Mouse (Mus musculus) kidney, embryonic 16.5 days (tissue): ENCODE results near the gene Tyro3. TPM values are rescaled to one million over a fixed set of nuclear protein-coding genes. Genes with fewer than 3 reads are reported as not detected.
A peak's percentile ranks its signal among the peaks of the same experiment; 100 is the strongest.

ENCODE experiments used
- ATAC-seq: fragments of 200-750 bp; cut with Nextera tagmentation; 2 replicates; pipeline ENCODE4 v1.8.0; 2017; ENCODE audit warnings: moderate TSS enrichment; ENCODE audit not compliant: low FRiP score, low TSS enrichment
- H3K27ac ChIP-seq: fragments of 300-500 bp; sonication (generic); 2 replicates; pipeline ENCODE4 v1.5.1; 2014; ENCODE audit warnings: low read length
- H3K27me3 ChIP-seq: fragments of 300-500 bp; sonication (generic); 2 replicates; pipeline ENCODE4 v1.6.1; 2014; ENCODE audit warnings: low read length, control low read depth, mixed read lengths; ENCODE audit not compliant: insufficient read depth
- H3K36me3 ChIP-seq: fragments of 300-500 bp; sonication (generic); 2 replicates; pipeline ENCODE4 v1.6.1; 2014; ENCODE audit warnings: low read length, control low read depth, mixed read lengths; ENCODE audit not compliant: insufficient read depth
- H3K4me1 ChIP-seq: fragments of 300-500 bp; sonication (generic); 2 replicates; pipeline ENCODE4 v1.6.1; 2014; ENCODE audit warnings: low read length, control low read depth, mixed read lengths; ENCODE audit not compliant: insufficient read depth
- H3K4me2 ChIP-seq: fragments of 300-500 bp; sonication (generic); replicated peaks from 2 replicates; pipeline ENCODE4 v1.6.1; 2014; ENCODE audit warnings: low read depth, low read length
- H3K4me3 ChIP-seq: fragments of 300-500 bp; sonication (generic); 2 replicates; pipeline ENCODE4 v1.5.1; 2014; ENCODE audit warnings: mild to moderate bottlenecking, low read length
- H3K9ac ChIP-seq: fragments of 300-500 bp; sonication (generic); replicated peaks from 2 replicates; pipeline ENCODE4 v1.6.1; 2014; ENCODE audit warnings: low read length
- H3K9me3 ChIP-seq: fragments of 300-500 bp; sonication (generic); 2 replicates; pipeline ENCODE4 v1.6.1; 2016; ENCODE audit warnings: low read length, control low read depth
- WGBS: fragments of 180-500 bp; shearing (Covaris S2); extraction: QIAGEN DNeasy Blood & Tissue Kit; methylation state at CpG from one replicate; pipeline ENCODE4 v1.1.7; 2014; 5-methylcytosine and 5-hydroxymethylcytosine counted together
- polyA plus RNA-seq: library from polyadenylated mRNA; unstranded; fragments of >200 nt; fragmentation: Nextera tagmentation; extraction: Ambion mirVana; gene quantifications from 2 replicates; pipeline ENCODE4 v1.2.1, GENCODE M21; 2015

Gene Tyro3
- polyA plus RNA-seq, 1 experiment from 2014 or later: 15.2 TPM

DNA sequence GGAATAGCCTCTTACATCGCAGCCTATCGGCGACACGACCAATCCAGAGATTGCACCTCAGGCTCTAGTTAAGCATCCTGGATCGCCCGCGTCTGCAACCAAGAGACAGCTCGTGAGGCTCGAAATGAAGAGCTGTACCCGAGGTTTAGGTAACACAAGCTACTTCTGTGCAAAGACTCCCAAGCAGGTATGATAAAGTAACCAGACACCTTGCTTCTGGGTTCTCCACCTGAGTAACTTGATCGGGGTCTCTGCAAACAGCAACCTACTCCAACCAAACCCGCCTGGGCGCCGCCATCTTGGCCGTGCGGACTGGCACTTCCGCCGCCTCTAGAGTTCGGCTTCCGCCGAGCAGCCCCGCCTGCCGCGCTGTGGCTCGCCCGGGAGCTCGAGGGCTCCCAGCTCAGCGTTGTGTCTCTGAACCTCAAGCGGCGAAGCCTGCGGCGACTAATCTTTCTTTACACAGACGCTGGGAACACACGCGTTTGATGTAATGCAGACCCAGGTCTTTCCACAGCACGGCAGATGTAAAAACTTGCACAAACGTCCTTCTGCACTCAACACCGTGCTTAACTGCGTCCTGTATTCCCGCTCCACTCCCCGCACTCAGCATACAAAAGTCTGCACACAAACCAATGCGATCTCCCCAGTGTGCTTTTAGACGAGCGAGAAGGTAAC lies 10.2 kb upstream of the Tyro3 start, which contains the start of gene Rpap1:
Gene Rpap1, minus strand, starts transcription at position 332 of the 678 bp plus-strand sequence.
- H3K4me3 ChIP-seq: peak within 1 kb of the TSS; percentile 53
- peak; percentile 96 for ATAC-seq
- H3K27ac ChIP-seq: peak within 1 kb of the TSS; percentile 82
- H3K4me1 ChIP-seq: peaks cover 9% of the 10 kb centered on the region; the same call in 1 of the 2 replicates
- H3K9me3 ChIP-seq: no peaks in the 10 kb centered on the region
- H3K9ac ChIP-seq: peak within 1 kb of the TSS; percentile 66
- WGBS: under 1% methylated on average over 44 of the region's 44 CpGs
- H3K36me3 ChIP-seq: peaks cover 6% of the 10 kb centered on the region
- H3K27me3 ChIP-seq: no peaks in the 10 kb centered on the region
- H3K4me2 ChIP-seq: peak within 1 kb of the TSS; percentile 87

DNA sequence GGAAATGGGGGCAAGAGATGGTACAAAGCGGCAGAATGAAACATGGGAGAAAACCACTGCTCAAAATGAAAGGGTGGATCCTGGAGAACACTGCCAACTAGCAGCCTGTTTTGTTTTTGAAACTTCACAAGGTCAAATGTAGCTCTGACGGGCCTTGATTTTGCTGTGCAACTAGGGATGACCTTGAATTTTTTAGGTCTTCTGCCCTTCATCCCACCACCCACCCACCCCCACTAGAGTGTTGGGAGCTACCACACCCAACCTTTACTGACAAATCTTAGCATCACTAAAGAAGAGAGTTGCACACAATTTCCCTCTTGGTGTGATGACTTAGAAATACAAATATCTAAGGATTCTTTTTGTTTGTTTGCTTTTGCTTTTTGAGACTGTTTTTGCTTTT lies 7.5 kb upstream of the Tyro3 start:
- Histone ChIP-seq H3K4me2 (no peak overlapping the region), H3K9ac (no peak overlapping the region), H3K4me3 (no peak overlapping the region), H3K27ac (no peak overlapping the region), H3K36me3 (no peaks in the 10 kb centered on the region), H3K27me3 (no peaks in the 10 kb centered on the region), H3K9me3 (no peaks in the 10 kb centered on the region), H3K4me1 (peaks cover 9% of the 10 kb centered on the region; the same call in 1 of the 2 replicates)
- 94% methylated on average over 2 of the region's 2 CpGs for WGBS
- no peak for ATAC-seq

DNA sequence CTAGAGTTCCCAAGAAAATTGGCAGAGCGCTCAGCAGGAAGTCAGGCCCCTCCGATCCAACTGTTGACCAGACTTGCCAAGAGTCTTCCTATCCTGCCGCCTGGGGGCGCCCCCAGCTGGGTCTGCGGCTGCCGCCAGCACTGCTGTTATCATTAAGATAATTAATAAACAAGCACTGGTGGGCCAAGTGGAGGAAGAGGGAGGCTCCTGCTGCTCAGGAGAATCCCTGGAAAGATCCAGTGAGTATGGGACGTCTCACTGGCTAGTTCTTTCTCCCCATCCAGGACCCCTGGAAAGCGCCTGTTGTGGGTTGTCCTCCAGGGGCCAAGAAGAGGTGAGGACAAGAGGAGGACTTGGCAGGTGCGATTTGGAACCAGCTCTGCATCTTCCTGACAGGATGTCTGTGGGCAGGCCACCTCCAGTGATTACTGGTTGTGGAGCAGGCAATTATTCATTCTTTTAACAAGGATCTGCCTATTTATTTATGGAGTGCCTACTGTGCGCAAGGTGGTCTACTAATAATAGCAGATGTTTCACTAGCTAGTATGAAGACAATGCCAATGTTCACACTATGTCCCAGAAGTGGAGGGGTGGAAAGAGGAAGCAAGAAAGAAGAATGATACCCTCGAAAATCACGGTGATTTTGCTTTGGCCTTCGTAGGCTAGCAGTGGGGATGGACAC lies 854 bp downstream of the Tyro3 start:
- WGBS: 12% methylated on average over 13 of the region's 13 CpGs
- H3K4me3 ChIP-seq: no peak overlapping the region
- ATAC-seq: no peak
- peaks cover 19% of the 10 kb centered on the region for H3K27me3 ChIP-seq
- H3K36me3 ChIP-seq: no peaks in the 10 kb centered on the region
- H3K4me2 ChIP-seq: 0 out of 2 replicates have a peak overlapping the region, but pooled peaks have one; percentile 97
- no peak overlapping the region for H3K9ac ChIP-seq
- no peaks in the 10 kb centered on the region for H3K9me3 ChIP-seq
- H3K4me1 ChIP-seq: peaks cover 21% of the 10 kb centered on the region
- no peak overlapping the region for H3K27ac ChIP-seq

DNA sequence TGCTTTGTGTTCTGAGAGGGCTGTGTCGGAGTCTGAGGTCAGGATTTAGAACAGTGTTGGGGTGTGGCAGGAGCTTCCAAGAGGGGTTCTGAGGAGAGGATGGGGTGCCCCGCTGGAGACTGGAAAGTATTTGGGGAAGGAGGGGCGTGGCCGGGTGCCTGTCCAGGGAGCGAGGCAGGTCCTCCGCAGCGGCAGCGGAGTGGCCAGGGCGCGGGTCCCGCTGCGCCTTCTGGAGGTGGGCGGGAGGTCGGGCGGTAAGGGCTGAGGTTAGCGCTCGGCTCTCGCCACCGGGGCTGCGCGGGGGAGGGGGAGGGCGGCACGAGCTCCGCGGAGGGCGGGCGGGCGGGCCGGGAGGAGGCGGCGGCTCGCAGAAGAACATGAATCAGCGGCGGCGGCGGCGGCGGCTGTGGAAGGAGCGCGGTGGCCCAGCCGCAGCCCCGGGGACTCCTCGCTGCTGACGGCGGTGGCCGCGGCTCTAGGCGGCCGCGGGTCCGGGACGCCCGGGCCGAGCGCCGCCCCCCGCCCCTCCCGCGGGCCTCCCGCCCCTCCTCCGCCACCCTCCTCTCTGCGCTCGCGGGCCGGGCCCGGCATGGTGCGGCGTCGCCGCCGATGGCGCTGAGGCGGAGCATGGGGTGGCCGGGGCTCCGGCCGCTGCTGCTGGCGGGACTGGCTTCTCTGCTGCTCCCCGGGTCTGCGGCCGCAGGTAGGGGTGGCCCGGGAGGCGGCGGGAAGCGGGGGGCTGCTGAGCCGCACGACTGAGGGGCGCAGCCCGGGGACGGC lies 1.8 kb downstream of the Tyro3 start:
- Histone ChIP-seq H3K4me2 (peak overlapping the region; percentile 97), H3K36me3 (no peaks in the 10 kb centered on the region), H3K27me3 (peaks cover 19% of the 10 kb centered on the region), H3K9ac (peak overlapping the region; percentile 86), H3K9me3 (no peaks in the 10 kb centered on the region), H3K4me1 (peaks cover 28% of the 10 kb centered on the region), H3K27ac (no peak overlapping the region), H3K4me3 (peak overlapping the region; percentile 81)
- ATAC-seq: peak; percentile 73
- WGBS: under 1% methylated on average over 52 of the region's 89 CpGs

DNA sequence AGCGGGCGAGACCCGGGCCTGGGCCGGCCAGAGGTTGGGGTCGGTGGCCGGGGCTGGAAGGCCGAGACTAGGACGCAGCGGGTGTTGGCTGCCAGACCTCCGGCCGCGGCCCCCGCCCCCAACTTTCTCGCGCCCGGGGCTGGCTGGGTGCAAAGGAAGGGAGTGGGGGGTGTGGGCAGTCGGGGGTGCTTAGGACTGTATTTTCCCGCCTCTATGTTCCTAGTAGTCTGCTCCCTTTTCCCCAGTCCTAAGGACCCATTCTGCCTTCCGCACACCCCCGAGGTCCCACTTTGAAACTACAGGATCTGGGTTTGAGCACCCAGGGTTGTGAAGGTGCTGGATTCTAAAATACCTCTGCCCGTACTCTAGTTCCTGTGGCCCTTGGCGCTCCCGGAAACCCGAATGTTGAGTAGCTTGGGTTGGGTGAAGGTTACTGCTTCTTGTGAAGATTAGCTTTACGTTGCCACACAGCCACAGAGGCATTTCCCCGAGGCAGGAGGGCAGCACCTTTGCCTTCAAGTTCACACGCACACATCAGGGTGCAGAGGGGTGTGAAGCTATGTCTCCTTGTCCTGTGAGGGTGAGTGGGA lies 2.5 kb downstream of the Tyro3 start:
- ATAC-seq: peak; percentile 52; the same call in 1 of the 2 replicates
- Histone ChIP-seq H3K36me3 (no peaks in the 10 kb centered on the region), H3K4me2 (peak overlapping the region; percentile 97), H3K9ac (peak overlapping the region; percentile 86), H3K27me3 (peaks cover 19% of the 10 kb centered on the region), H3K4me3 (peak overlapping the region; percentile 81), H3K9me3 (no peaks in the 10 kb centered on the region), H3K27ac (no peak overlapping the region), H3K4me1 (peaks cover 28% of the 10 kb centered on the region)
- under 1% methylated on average over 26 of the region's 27 CpGs for WGBS

DNA sequence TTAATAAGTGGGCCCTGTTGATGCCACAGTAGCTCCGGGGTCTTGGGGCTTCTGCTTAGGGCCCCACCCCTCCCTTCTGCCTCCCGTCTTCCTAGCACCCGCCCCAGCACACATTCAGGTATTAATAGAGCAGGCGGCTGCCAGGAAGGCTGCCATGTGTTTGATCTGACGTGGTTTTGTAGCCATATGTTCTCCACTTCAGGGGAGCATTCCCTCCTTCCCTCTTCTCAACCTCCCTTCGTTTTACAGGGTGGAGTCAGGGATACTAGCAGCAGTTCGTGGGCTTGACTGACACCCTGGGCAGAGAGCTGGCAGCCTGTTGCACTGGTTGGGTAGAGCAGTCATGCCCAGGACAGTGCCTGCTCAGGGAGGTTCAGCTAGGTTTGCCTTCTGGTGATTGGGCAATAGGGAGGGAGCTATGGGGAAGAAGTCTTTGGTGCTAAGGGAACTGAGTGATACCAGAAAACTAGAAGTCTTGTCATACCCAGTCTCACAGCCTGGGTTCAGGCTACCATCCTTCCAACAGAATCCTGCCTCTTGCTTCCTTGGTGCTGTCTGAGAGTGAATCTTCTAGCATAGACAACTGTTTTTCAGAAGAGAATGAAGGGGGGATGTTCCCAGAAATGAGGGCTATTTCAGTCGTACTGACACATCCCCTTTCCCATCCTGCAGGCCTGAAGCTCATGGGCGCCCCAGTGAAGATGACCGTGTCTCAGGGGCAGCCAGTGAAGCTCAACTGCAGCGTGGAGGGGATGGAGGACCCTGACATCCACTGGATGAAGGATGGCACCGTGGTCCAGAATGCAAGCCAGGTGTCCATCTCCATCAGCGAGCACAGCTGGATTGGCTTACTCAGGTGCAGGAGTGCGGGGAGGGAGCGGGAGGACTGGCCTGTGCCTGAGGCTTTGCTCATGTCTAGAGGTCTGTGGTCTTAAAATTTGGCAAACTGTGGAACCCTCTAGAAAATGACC lies 3.6 kb downstream of the Tyro3 start:
- Histone ChIP-seq H3K4me1 (peaks cover 28% of the 10 kb centered on the region), H3K9ac (peak overlapping the region; percentile 28; the same call in 1 of the 2 replicates), H3K4me3 (peak overlapping the region; percentile 81; the same call in 1 of the 2 replicates), H3K9me3 (no peaks in the 10 kb centered on the region), H3K4me2 (peak overlapping the region; percentile 97), H3K27ac (no peak overlapping the region), H3K36me3 (no peaks in the 10 kb centered on the region), H3K27me3 (peaks cover 19% of the 10 kb centered on the region)
- ATAC-seq: no peak
- 63% methylated on average over 15 of the region's 15 CpGs for WGBS

DNA sequence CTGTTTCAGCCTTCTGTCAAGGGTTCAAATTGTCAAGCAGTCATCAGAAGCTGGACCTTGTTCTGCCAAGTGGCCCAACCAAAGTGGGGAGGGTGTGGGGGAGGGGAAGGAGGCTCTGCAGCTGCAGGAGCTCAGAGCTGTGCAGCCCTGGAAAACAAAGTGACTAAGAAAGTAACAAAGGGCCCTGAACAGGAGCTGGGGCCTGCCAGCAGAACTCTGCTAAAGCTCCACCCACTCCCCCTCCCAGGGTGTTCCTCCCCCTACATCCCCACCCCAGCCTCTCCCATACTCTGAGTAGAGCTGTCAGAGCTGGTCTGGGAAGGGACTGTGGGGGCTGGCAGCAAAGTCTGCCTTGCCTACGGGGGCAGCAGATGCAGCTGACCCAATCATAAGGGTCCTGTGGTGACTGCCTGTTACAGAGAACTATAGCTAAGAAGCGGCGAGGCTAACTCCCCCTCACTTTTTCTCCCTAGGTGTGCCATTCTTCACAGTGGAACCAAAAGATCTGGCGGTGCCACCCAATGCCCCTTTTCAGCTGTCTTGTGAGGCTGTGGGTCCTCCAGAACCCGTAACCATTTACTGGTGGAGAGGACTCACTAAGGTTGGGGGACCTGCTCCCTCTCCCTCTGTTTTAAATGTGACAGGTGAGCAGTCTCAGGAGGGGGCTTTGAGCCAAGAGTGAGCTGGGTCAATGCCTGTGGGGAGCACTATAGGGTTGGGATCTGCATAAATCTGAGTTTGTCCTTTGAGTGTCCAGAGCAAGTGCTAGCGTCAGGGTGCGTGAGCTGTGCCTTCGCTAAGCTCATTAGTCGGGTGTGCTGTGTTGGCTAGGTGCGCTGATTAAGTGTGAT lies 5.5 kb downstream of the Tyro3 start:
- H3K4me2 ChIP-seq: no peak overlapping the region
- 0 out of 2 replicates have a peak overlapping the region, but pooled peaks have one; percentile 25 for H3K9ac ChIP-seq
- ATAC-seq: peak; percentile 14; the same call in 1 of the 2 replicates
- H3K9me3 ChIP-seq: no peaks in the 10 kb centered on the region
- H3K4me3 ChIP-seq: no peak overlapping the region
- H3K4me1 ChIP-seq: peaks cover 28% of the 10 kb centered on the region
- H3K27me3 ChIP-seq: peaks cover 7% of the 10 kb centered on the region
- 0 out of 2 replicates have a peak, but pooled peaks cover 3% of the 10 kb centered on the region for H3K36me3 ChIP-seq
- H3K27ac ChIP-seq: no peak overlapping the region
- 55% methylated on average over 10 of the region's 10 CpGs for WGBS

DNA sequence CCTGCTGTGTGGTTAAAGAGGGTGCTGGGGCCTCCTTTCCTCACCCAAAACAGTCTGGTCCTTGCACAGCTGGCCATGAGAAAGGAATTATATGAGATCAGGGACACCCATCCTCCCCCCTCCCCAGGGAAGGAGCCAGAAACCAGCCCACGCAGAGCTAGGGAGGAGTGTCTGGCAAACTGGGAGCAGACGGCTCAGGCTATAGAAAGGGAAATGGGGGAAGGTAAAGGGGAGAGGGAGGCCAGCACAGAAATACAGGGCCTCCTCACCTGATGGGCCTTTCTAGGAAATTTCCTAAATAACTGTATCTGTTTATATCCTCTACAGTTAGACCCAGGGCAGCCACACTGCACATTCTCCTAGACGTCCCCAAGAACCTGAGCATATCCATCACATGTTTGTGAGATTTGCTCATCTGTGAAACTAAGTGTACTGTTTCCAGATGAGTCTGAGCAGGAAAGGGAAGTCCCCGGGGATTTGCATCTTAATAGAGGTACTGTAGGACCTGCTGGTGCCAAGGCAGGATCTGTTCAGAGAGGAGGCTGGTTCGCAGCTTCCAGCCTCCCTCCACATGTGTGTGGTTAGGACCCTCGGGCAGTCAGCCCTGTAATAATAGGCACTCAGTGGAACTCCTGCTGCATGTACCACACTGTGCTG lies 6.2 kb downstream of the Tyro3 start:
- Histone ChIP-seq H3K36me3 (0 out of 2 replicates have a peak, but pooled peaks cover 3% of the 10 kb centered on the region), H3K4me1 (peaks cover 26% of the 10 kb centered on the region), H3K27ac (no peak overlapping the region), H3K4me3 (no peak overlapping the region), H3K9ac (no peak overlapping the region; the same call in 1 of the 2 replicates), H3K9me3 (no peaks in the 10 kb centered on the region), H3K4me2 (no peak overlapping the region), H3K27me3 (peaks cover 5% of the 10 kb centered on the region)
- WGBS: 35% methylated on average over 6 of the region's 6 CpGs
- no peak for ATAC-seq
